Mouse (Mus musculus): ENCODE results near the gene Rap1b. TPM values are rescaled to one million over a fixed set of nuclear protein-coding genes. Genes with fewer than 3 reads are reported as not detected.

Gene Rap1b
- polyA plus RNA-seq, 1 experiment from 2014 or later: 132 TPM

- 0 out of 2 replicates have a peak, but pooled peaks cover 3% of the 10 kb centered on the region for H3K4me1 ChIP-seq (replicated peaks; ENCODE audit: control insufficient read depth, insufficient read depth)
- no peak overlapping the region for H3K4me3 ChIP-seq (ENCODE audit: low read depth, low read length)
- H3K27ac ChIP-seq (replicated peaks): no peak overlapping the region
- H3K36me3 ChIP-seq (ENCODE audit: control insufficient read depth, insufficient read depth, low read length): peaks cover under 1% of the 10 kb centered on the region; the same call in 1 of the 2 replicates
- H3K9ac ChIP-seq (ENCODE audit: low read length): no peak overlapping the region
- 49% methylated on average over 4 of the region's 4 CpGs for WGBS
- H3K27me3 ChIP-seq (ENCODE audit: control insufficient read depth, insufficient read depth, low read length): no peaks in the 10 kb centered on the region
- no peak overlapping the region for H3K4me2 ChIP-seq (replicated peaks; ENCODE audit: low read depth)
- DNase-seq (ENCODE audit: low spot score) (no peak), ATAC-seq (ENCODE audit: low FRiP score, low TSS enrichment) (no peak)
- H3K9me3 ChIP-seq (ENCODE audit: control insufficient read depth, low read length): no peaks in the 10 kb centered on the region
- no peak for TF ChIP-seq CTCF (IDR thresholded peaks at IDR 0.05; ENCODE audit: low read depth)
- no peak for TF ChIP-seq EP300 (optimal IDR thresholded peaks at IDR 0.05)
These were observed 17.3 kb downstream of the Rap1b start for GRCm38 (mm10) chr10:117828536-117828935.

GRCm38 (mm10) chr10:117824647-117825046 is 21.2 kb downstream of the Rap1b start:
- Histone ChIP-seq H3K27me3 (ENCODE audit: control insufficient read depth, insufficient read depth, low read length) (no peaks in the 10 kb centered on the region), H3K4me2 (replicated peaks; ENCODE audit: low read depth) (no peak overlapping the region), H3K9me3 (ENCODE audit: control insufficient read depth, low read length) (no peaks in the 10 kb centered on the region), H3K9ac (ENCODE audit: low read length) (no peak overlapping the region), H3K4me1 (replicated peaks; ENCODE audit: control insufficient read depth, insufficient read depth) (0 out of 2 replicates have a peak, but pooled peaks cover 3% of the 10 kb centered on the region), H3K27ac (replicated peaks) (no peak overlapping the region), H3K4me3 (ENCODE audit: low read depth, low read length) (no peak overlapping the region), H3K36me3 (ENCODE audit: control insufficient read depth, insufficient read depth, low read length) (peaks cover 21% of the 10 kb centered on the region)
- no peak for TF ChIP-seq CTCF (IDR thresholded peaks at IDR 0.05; ENCODE audit: low read depth)
- no peak for TF ChIP-seq EP300 (optimal IDR thresholded peaks at IDR 0.05)
- WGBS: 63% methylated on average over 4 of the region's 4 CpGs
- ATAC-seq (ENCODE audit: low FRiP score, low TSS enrichment) (no peak), DNase-seq (ENCODE audit: low spot score) (no peak)

- 49% methylated on average over 4 of the region's 4 CpGs for WGBS
- H3K36me3 ChIP-seq (ENCODE audit: control insufficient read depth, insufficient read depth, low read length): peaks cover 24% of the 10 kb centered on the region
- no peak overlapping the region for H3K27ac ChIP-seq (replicated peaks)
- 0 out of 2 replicates have a peak, but pooled peaks cover 3% of the 10 kb centered on the region for H3K4me1 ChIP-seq (replicated peaks; ENCODE audit: control insufficient read depth, insufficient read depth)
- H3K4me2 ChIP-seq (replicated peaks; ENCODE audit: low read depth): no peak overlapping the region
- DNase-seq (ENCODE audit: low spot score): peak; percentile 48
- H3K9ac ChIP-seq (ENCODE audit: low read length): no peak overlapping the region
- peak; percentile 91 for ATAC-seq (ENCODE audit: low FRiP score, low TSS enrichment)
- no peaks in the 10 kb centered on the region for H3K9me3 ChIP-seq (ENCODE audit: control insufficient read depth, low read length)
- no peaks in the 10 kb centered on the region for H3K27me3 ChIP-seq (ENCODE audit: control insufficient read depth, insufficient read depth, low read length)
- TF ChIP-seq CTCF (IDR thresholded peaks at IDR 0.05; ENCODE audit: low read depth) (peak; percentile 54), EP300 (optimal IDR thresholded peaks at IDR 0.05) (no peak)
- H3K4me3 ChIP-seq (ENCODE audit: low read depth, low read length): no peak overlapping the region
These were observed 21.7 kb downstream of the Rap1b start for GRCm38 (mm10) chr10:117824139-117824538.

- no peak for DNase-seq (ENCODE audit: low spot score)
- TF ChIP-seq CTCF (IDR thresholded peaks at IDR 0.05; ENCODE audit: low read depth) (no peak), EP300 (optimal IDR thresholded peaks at IDR 0.05) (no peak)
- Histone ChIP-seq H3K4me1 (replicated peaks; ENCODE audit: control insufficient read depth, insufficient read depth) (0 out of 2 replicates have a peak, but pooled peaks cover 3% of the 10 kb centered on the region), H3K4me3 (ENCODE audit: low read depth, low read length) (no peak overlapping the region), H3K27ac (replicated peaks) (no peak overlapping the region), H3K4me2 (replicated peaks; ENCODE audit: low read depth) (no peak overlapping the region), H3K9me3 (ENCODE audit: control insufficient read depth, low read length) (no peaks in the 10 kb centered on the region), H3K36me3 (ENCODE audit: control insufficient read depth, insufficient read depth, low read length) (peaks cover 26% of the 10 kb centered on the region), H3K9ac (ENCODE audit: low read length) (no peak overlapping the region), H3K27me3 (ENCODE audit: control insufficient read depth, insufficient read depth, low read length) (no peaks in the 10 kb centered on the region)
- 65% methylated on average over 6 of the region's 6 CpGs for WGBS
- ATAC-seq (ENCODE audit: low FRiP score, low TSS enrichment): no peak
These were observed 22.5 kb downstream of the Rap1b start for GRCm38 (mm10) chr10:117823321-117823720.

GRCm38 (mm10) chr10:117818600-117818999 is 27.2 kb downstream of the Rap1b start:
- peaks cover 47% of the 10 kb centered on the region for H3K36me3 ChIP-seq (ENCODE audit: control insufficient read depth, insufficient read depth, low read length)
- ATAC-seq (ENCODE audit: low FRiP score, low TSS enrichment) (no peak), DNase-seq (ENCODE audit: low spot score) (no peak)
- H3K27me3 ChIP-seq (ENCODE audit: control insufficient read depth, insufficient read depth, low read length): no peaks in the 10 kb centered on the region
- H3K27ac ChIP-seq (replicated peaks): no peak overlapping the region
- H3K9ac ChIP-seq (ENCODE audit: low read length): no peak overlapping the region
- H3K9me3 ChIP-seq (ENCODE audit: control insufficient read depth, low read length): no peaks in the 10 kb centered on the region
- WGBS: 79% methylated on average over 6 of the region's 6 CpGs
- no peak overlapping the region for H3K4me3 ChIP-seq (ENCODE audit: low read depth, low read length)
- H3K4me2 ChIP-seq (replicated peaks; ENCODE audit: low read depth): no peak overlapping the region
- no peak for TF ChIP-seq CTCF (IDR thresholded peaks at IDR 0.05; ENCODE audit: low read depth)
- no peak for TF ChIP-seq EP300 (optimal IDR thresholded peaks at IDR 0.05)
- H3K4me1 ChIP-seq (replicated peaks; ENCODE audit: control insufficient read depth, insufficient read depth): no peaks in the 10 kb centered on the region

- H3K36me3 ChIP-seq (ENCODE audit: control insufficient read depth, insufficient read depth, low read length): peaks cover 44% of the 10 kb centered on the region
- no peaks in the 10 kb centered on the region for H3K27me3 ChIP-seq (ENCODE audit: control insufficient read depth, insufficient read depth, low read length)
- H3K9me3 ChIP-seq (ENCODE audit: control insufficient read depth, low read length): no peaks in the 10 kb centered on the region
- H3K9ac ChIP-seq (ENCODE audit: low read length): no peak overlapping the region
- no peak overlapping the region for H3K4me2 ChIP-seq (replicated peaks; ENCODE audit: low read depth)
- WGBS: 93% methylated on average over 6 of the region's 6 CpGs
- no peaks in the 10 kb centered on the region for H3K4me1 ChIP-seq (replicated peaks; ENCODE audit: control insufficient read depth, insufficient read depth)
- no peak for TF ChIP-seq EP300 (optimal IDR thresholded peaks at IDR 0.05)
- no peak for TF ChIP-seq CTCF (IDR thresholded peaks at IDR 0.05; ENCODE audit: low read depth)
- no peak overlapping the region for H3K4me3 ChIP-seq (ENCODE audit: low read depth, low read length)
- ATAC-seq (ENCODE audit: low FRiP score, low TSS enrichment) (no peak), DNase-seq (ENCODE audit: low spot score) (no peak)
- no peak overlapping the region for H3K27ac ChIP-seq (replicated peaks)
These were observed 29.1 kb downstream of the Rap1b start for GRCm38 (mm10) chr10:117816721-117817120.

Data from stomach, postnatal 0 days (tissue).